Mouse (Mus musculus) stomach, embryonic 16.5 days (tissue): ENCODE measurements around the gene Chrnb2. TPM values are rescaled to one million over a fixed set of nuclear protein-coding genes. Genes with fewer than 3 reads are reported as not detected.

Experiments
- ATAC-seq: fragments of 200-750 bp; cut with Nextera tagmentation; 2 replicates; pipeline ENCODE4 v1.8.0; 2017; ENCODE audit warnings: moderate number of reproducible peaks, moderate TSS enrichment; ENCODE audit not compliant: insufficient read depth, low FRiP score
- H3K27ac ChIP-seq: fragments of 300-500 bp; sonication (generic); 2 replicates; pipeline ENCODE4 v1.5.1; 2014; ENCODE audit warnings: low read length
- H3K27me3 ChIP-seq: fragments of 300-500 bp; sonication (generic); 2 replicates; pipeline ENCODE4 v1.6.1; 2014; ENCODE audit warnings: low read length, control low read depth, mixed read lengths; ENCODE audit not compliant: control insufficient read depth, insufficient read depth
- H3K36me3 ChIP-seq: fragments of 300-500 bp; sonication (generic); 2 replicates; pipeline ENCODE4 v1.6.1; 2014; ENCODE audit warnings: low read length; ENCODE audit not compliant: control insufficient read depth, insufficient read depth
- H3K4me1 ChIP-seq: fragments of 300-500 bp; sonication (generic); 2 replicates; pipeline ENCODE4 v1.6.1; 2014; ENCODE audit warnings: low read length, control low read depth, mixed read lengths; ENCODE audit not compliant: control insufficient read depth, insufficient read depth
- H3K4me2 ChIP-seq: fragments of 300-500 bp; sonication (generic); 2 replicates; pipeline ENCODE4 v1.6.1; 2014; ENCODE audit warnings: low read depth, low read length, mixed read lengths
- H3K4me3 ChIP-seq: fragments of 300-500 bp; sonication (generic); replicated peaks from 2 replicates; pipeline ENCODE4 v1.5.1; 2014; ENCODE audit warnings: mild to moderate bottlenecking, low read length
- H3K9ac ChIP-seq: fragments of 300-500 bp; sonication (generic); 2 replicates; pipeline ENCODE4 v1.6.1; 2014; ENCODE audit warnings: low read length
- H3K9me3 ChIP-seq: fragments of 300-500 bp; sonication (generic); replicated peaks from 2 replicates; pipeline ENCODE4 v1.6.1; 2016; ENCODE audit warnings: low read length, control low read depth; ENCODE audit not compliant: control insufficient read depth
- WGBS: fragments of 180-500 bp; shearing (Covaris S2); extraction: QIAGEN DNeasy Blood & Tissue Kit; methylation state at CpG from one replicate; pipeline ENCODE4 v1.1.7; 2014; 5-methylcytosine and 5-hydroxymethylcytosine counted together
- polyA plus RNA-seq: library from polyadenylated mRNA; unstranded; fragments of >200 nt; fragmentation: Nextera tagmentation; extraction: Ambion mirVana; gene quantifications from 2 replicates; pipeline ENCODE4 v1.2.1, GENCODE M21; 2015

Gene Chrnb2
- polyA plus RNA-seq, result 1.2 and 1.6 TPM in 2 replicates

DNA sequence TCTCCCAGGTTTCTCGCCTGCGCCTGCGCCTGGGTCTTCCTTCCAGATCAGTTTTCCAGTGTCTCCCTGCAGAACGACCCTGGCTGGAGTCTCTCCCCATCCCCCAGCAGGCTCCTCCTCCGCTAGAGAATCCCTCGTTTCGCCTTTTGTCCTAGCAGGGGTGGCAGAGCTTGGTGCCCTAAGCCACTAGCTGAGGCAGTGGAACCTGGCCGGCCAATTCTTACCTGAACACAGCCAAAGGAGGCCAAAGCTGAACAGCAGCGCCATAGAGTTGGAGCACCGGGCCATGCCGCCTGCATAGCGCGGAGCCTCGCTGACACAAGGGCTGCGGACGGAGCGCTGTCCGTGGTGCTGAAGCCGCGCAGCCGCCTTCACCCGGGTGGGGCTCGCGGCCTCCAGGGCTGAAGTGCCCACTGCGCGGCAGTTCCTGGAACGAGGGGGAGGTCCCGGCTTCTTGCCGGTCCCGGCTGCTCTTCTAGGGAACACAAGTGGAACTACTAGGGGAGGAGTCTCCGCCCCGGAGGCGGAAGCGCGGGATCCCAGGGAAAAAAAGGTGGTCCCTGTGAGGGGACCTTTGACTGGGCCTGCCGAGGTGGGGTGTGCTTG is at the start of gene Chrnb2:
TSS of gene Chrnb2 (minus strand) at position 514 of the 606 bp plus-strand sequence.
- peak; percentile 88; the same call in 1 of the 2 replicates for ATAC-seq

DNA sequence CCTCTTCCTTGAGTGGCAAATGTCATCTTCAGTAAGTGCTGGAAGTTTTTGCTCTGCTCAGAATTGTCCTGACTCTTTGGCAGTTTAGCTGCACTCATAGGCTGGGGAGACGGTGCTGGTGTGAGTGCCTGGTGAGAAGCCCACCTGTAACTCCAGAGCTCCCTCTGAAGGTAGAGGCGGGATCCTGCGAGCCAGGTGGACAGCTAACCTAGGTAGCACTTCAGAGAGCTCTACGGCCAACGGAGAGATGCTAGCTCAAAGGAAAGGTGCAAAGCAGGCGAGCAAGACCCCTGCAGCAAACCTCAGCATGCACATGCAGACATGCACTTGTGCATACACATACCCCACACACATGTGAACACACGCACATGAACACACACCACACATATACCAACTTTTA is 49.6 kb upstream of the Chrnb2 start:
- Histone ChIP-seq H3K36me3 (no peaks in the 10 kb centered on the region), H3K9me3 (no peaks in the 10 kb centered on the region), H3K27me3 (no peaks in the 10 kb centered on the region), H3K27ac (no peak overlapping the region), H3K4me3 (no peak overlapping the region), H3K4me2 (no peak overlapping the region), H3K9ac (no peak overlapping the region), H3K4me1 (no peaks in the 10 kb centered on the region)
- no peak for ATAC-seq
- 72% methylated on average over 7 of the region's 7 CpGs for WGBS

More for the DNA sequence above, at the start of gene Chrnb2:
- no peaks in the 10 kb centered on the region for H3K27me3 ChIP-seq
- H3K9me3 ChIP-seq, result no peaks in the 10 kb centered on the region
- H3K4me2 ChIP-seq, result peak within 1 kb of the TSS; percentile 29
- no peak within 1 kb of the TSS for H3K27ac ChIP-seq
- H3K4me3 ChIP-seq, result no peak within 1 kb of the TSS
- no peaks in the 10 kb centered on the region for H3K36me3 ChIP-seq
- H3K9ac ChIP-seq, result no peak within 1 kb of the TSS
- H3K4me1 ChIP-seq, result no peaks in the 10 kb centered on the region
- under 1% methylated on average over 36 of the region's 36 CpGs for WGBS

DNA sequence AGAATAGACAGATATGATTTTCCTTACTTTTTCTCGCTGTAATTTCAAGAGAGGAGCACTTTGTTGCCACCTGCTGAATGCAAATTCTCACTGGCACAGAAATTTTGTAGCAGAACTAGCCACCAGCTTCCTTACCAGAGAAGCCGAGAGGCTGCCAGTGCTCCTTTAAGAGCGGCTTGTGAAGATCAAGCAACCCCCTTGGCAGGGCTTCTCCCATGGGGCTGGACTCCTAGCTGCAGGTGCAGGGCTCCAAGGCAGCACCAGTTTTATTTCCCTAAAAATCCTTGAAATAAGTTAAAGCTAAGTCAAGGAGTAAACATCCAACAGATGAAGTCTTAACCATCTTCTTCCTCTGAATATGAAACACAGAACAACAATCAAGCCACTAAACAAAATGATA is 47.7 kb upstream of the Chrnb2 start:
- H3K36me3 ChIP-seq, result no peaks in the 10 kb centered on the region
- no peaks in the 10 kb centered on the region for H3K9me3 ChIP-seq
- ATAC-seq, result no peak
- H3K9ac ChIP-seq, result no peak overlapping the region
- H3K4me2 ChIP-seq, result no peak overlapping the region
- no peaks in the 10 kb centered on the region for H3K27me3 ChIP-seq
- H3K4me1 ChIP-seq, result 0 out of 2 replicates have a peak, but pooled peaks cover 3% of the 10 kb centered on the region
- 72% methylated on average over 3 of the region's 3 CpGs for WGBS
- no peak overlapping the region for H3K27ac ChIP-seq
- no peak overlapping the region for H3K4me3 ChIP-seq

DNA sequence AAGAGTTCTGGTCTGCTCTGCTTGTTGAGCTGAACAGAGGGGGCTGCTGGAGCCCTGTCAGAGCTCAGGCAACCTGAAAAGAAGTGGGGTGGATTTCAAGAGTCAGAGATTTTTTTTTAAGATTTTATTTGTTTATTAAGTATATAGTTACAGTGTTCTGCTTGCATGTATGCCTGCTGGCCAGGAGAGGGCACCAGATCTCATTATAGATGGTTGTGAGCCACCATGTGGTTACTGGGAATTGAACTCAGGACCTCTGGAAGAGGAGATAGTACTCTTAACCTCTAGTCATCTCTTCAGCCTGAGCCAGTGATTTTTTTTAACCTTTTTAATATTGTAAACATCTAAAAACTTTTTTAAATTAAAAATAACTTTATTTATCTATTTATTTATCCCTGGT is 46.4 kb upstream of the Chrnb2 start:
- H3K4me3 ChIP-seq, result no peak overlapping the region
- no peak overlapping the region for H3K9ac ChIP-seq
- no peaks in the 10 kb centered on the region for H3K36me3 ChIP-seq
- H3K9me3 ChIP-seq, result no peaks in the 10 kb centered on the region
- H3K4me1 ChIP-seq, result 0 out of 2 replicates have a peak, but pooled peaks cover 3% of the 10 kb centered on the region
- H3K27me3 ChIP-seq, result no peaks in the 10 kb centered on the region
- ATAC-seq, result no peak
- no peak overlapping the region for H3K27ac ChIP-seq
- no peak overlapping the region for H3K4me2 ChIP-seq

DNA sequence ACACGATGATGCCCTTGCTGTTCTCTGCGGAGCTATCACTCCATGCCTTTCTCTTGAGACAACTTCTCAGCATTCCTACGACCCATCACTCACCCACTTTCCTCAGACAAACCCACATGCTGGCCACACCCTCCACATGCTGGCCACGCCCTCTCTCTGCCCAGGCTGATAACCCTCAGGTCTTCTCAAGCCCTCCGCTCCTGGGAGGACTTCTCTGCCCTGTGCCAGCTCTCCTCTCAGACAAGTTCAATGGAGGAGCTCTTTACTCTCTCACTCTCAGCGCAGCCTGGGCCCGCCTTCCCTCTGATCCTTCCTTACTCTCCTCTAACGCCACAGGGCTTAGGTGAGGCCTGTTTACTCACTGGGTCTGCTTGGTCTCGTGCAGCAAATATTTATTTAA is 44.2 kb upstream of the Chrnb2 start:
- 0 out of 2 replicates have a peak, but pooled peaks cover 3% of the 10 kb centered on the region for H3K4me1 ChIP-seq
- WGBS, result 35% methylated on average over 9 of the region's 9 CpGs
- H3K27ac ChIP-seq, result peak overlapping the region; percentile 82
- no peak overlapping the region for H3K4me3 ChIP-seq
- H3K9me3 ChIP-seq, result no peaks in the 10 kb centered on the region
- ATAC-seq, result peak; percentile 56; the same call in 1 of the 2 replicates
- H3K27me3 ChIP-seq, result no peaks in the 10 kb centered on the region
- H3K36me3 ChIP-seq, result no peaks in the 10 kb centered on the region
- no peak overlapping the region for H3K9ac ChIP-seq
- no peak overlapping the region; the same call in 1 of the 2 replicates for H3K4me2 ChIP-seq

DNA sequence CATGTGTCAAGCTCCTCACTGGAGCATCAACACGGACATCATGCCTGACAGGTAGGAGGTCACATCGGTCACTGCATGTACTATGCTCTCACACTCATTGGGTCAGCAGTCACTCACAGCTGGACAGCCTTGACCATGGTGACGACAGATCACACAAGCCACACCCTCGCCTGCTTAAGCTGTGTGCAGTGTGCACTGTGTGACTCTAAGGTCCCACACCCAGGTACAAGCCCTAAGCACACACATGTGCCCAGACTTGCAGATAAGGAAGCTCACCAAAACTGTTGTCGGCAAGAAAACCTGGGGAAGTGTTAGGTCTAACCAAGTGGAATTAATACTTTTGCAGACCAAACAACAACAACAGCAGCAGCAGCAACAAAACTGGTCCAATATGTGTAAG is 43.4 kb upstream of the Chrnb2 start:
- H3K4me1 ChIP-seq, result 0 out of 2 replicates have a peak, but pooled peaks cover 3% of the 10 kb centered on the region
- no peaks in the 10 kb centered on the region for H3K27me3 ChIP-seq
- H3K9ac ChIP-seq, result no peak overlapping the region
- peak overlapping the region; percentile 1; the same call in 1 of the 2 replicates for H3K4me2 ChIP-seq
- no peaks in the 10 kb centered on the region for H3K36me3 ChIP-seq
- H3K4me3 ChIP-seq, result no peak overlapping the region
- WGBS, result 63% methylated on average over 5 of the region's 5 CpGs
- ATAC-seq, result peak; percentile 92
- peak overlapping the region; percentile 82 for H3K27ac ChIP-seq
- H3K9me3 ChIP-seq, result no peaks in the 10 kb centered on the region

DNA sequence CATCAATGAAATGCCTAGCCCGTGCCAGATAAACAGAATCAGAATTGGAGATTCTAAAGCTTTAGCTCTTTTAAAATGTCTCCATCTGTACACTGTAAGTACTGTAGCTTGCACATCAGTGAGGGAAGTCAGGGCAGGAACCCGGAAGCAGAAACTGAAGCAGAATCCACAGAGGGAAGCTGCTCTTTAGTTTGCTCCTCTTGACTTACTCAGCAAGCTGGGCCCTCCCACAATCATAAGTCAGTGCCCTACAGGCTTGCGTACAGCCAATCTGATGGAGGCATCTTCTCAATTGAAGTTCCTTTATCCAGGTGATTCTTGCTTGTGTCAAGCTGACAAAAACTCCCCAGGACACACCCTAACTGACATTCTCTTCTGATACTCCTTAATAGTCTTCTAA is 42.7 kb upstream of the Chrnb2 start:
- Histone ChIP-seq H3K27me3 (no peaks in the 10 kb centered on the region), H3K4me2 (no peak overlapping the region), H3K9me3 (no peaks in the 10 kb centered on the region), H3K4me3 (no peak overlapping the region), H3K36me3 (no peaks in the 10 kb centered on the region), H3K27ac (no peak overlapping the region), H3K4me1 (0 out of 2 replicates have a peak, but pooled peaks cover 3% of the 10 kb centered on the region), H3K9ac (no peak overlapping the region)
- ATAC-seq, result no peak
- 87% methylated on average over 3 of the region's 3 CpGs for WGBS

DNA sequence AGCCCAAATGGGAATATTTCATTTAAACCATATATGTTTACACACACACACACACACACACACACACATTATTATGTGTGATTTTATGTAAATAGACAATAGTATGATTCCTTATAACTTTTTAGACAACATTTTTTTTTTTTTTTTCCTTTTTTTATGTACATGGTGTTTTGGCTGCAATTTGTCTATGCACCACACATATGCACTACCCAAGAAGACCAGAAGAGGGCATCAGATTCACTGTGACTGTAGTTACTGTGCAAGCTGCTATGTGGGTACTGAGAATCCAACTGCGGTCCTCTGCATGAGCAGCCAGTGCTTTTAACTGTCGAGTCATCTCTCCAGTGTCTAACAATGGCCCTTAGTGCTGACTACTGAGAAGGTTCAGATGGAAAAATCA is 42.3 kb upstream of the Chrnb2 start:
- Histone ChIP-seq H3K9ac (no peak overlapping the region), H3K9me3 (no peaks in the 10 kb centered on the region), H3K27ac (no peak overlapping the region), H3K27me3 (no peaks in the 10 kb centered on the region), H3K4me3 (no peak overlapping the region), H3K36me3 (no peaks in the 10 kb centered on the region), H3K4me1 (0 out of 2 replicates have a peak, but pooled peaks cover 3% of the 10 kb centered on the region), H3K4me2 (no peak overlapping the region)
- ATAC-seq, result no peak
- 89% methylated on average over 2 of the region's 2 CpGs for WGBS

DNA sequence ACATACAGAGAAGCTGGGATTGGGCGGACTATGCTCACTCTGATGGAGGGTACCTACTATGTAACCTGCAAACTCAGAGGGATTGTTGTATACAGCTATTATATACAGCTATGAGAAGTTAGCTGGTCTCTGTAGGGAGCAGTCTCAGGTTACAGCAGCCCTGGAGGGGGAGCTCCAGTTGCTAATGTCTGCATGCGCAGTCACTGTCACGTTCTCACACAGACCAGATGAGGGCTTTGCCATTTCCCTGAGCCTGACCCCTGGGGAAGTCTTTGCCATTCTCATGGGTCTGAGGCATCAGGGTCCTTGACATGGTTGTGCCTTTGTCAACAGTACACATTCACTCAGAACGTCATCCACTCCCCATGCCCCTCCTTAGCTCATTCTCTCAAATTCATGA is 40.7 kb upstream of the Chrnb2 start:
- Histone ChIP-seq H3K4me2 (no peak overlapping the region), H3K9ac (no peak overlapping the region), H3K36me3 (no peaks in the 10 kb centered on the region), H3K27me3 (no peaks in the 10 kb centered on the region), H3K27ac (no peak overlapping the region), H3K4me3 (no peak overlapping the region), H3K4me1 (0 out of 2 replicates have a peak, but pooled peaks cover 3% of the 10 kb centered on the region), H3K9me3 (no peaks in the 10 kb centered on the region)
- ATAC-seq, result no peak
- 60% methylated on average over 4 of the region's 4 CpGs for WGBS
